Mouse (Mus musculus): ENCODE measurements around the gene Kntc1. TPM values are rescaled to one million over a fixed set of nuclear protein-coding genes. Genes with fewer than 3 reads are reported as not detected.

The Kntc1 gene
- polyA plus RNA-seq (2017; shearing (Covaris generic)) = 1.2 TPM

GRCm38 (mm10) chr5:123749065-123750064 lies at the start of gene Kntc1, which contains the start of gene Rsrc2:
Kntc1 (plus strand) TSS chr5:123749716.
Rsrc2 (minus strand) TSS chr5:123749414.

DNA sequence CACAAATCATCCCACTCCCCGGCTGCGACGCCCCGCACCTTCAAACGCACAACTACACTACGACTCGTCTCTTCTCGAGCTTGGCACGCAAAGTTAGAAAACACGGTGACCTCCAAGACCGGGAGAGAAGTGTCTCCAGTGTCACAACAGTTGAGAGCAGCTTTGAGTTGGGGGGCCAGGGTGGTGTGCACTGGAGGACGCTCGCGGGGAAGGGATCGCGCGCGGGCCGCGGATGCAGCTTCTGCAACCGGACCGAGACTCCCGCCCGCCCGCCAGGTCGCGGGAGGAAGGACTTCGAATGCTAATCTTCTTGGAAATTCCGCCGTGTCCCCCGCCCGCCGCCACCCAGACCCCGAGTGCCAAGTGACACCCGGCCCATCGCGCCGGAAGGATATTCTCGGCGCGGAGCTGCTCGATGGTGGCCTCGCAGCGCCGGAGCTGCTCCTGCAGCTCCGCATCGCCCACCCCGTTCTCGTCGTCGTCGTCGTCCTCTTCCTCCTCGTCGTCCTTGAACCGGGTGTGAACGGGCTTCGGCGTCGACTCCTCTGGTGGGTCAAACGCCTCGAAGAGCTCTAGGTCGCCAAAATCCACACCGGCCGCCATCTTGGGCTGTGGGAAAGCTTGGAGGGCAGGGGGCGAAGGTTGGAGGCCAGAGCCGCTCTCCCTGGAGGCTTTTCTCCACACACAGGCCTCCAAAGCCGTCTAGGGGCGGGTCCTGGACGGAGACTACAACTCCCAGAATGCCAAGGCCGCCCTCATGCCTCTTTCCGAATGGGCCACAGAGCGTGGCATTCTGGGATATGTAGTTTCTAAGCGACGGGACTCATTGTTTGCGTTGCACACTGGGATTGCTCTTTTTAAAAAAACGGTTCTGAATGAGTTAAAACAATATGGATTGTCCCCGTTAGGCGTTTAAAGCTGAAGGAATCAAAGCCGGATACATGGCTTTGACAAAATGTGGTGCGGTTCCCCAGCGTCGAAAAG lies 28.9 kb upstream of the Kntc1 start, which contains the start of gene Zcchc8:
TSS of gene Zcchc8 (minus strand) at position 773 of the 984 bp plus-strand sequence.

GRCm38 (mm10) chr5:123865365-123865764 lies 115.8 kb downstream of the Kntc1 start, which contains the start of gene Hcar2:
Hcar2 (minus strand) TSS chr5:123865499.

Other genes starting within 250 kb of the Kntc1 start
- 0.27 TPM for gene B3gnt4, start 239.3 kb upstream of the Kntc1 start, polyA plus RNA-seq (2017; shearing (Covaris generic))
- 94.6 TPM for gene Diablo, start 225.5 kb upstream of the Kntc1 start, polyA plus RNA-seq (2017; shearing (Covaris generic))
- not detected for gene Gm49027, start 224.2 kb upstream of the Kntc1 start, polyA plus RNA-seq (2017; shearing (Covaris generic))
- 45.0 TPM for gene Vps33a, start 176.7 kb upstream of the Kntc1 start, polyA plus RNA-seq (2017; shearing (Covaris generic))
- gene Clip1, start 65.1 kb upstream of the Kntc1 start, polyA plus RNA-seq (2017; shearing (Covaris generic)) = 196 TPM
- gene Zcchc8, start 28.6 kb upstream of the Kntc1 start, polyA plus RNA-seq (2017; shearing (Covaris generic)) = 75.6 TPM
- 290 TPM for gene Rsrc2, start 302 bp upstream of the Kntc1 start, polyA plus RNA-seq (2017; shearing (Covaris generic))
- not detected for gene Hcar2, start 115.8 kb downstream of the Kntc1 start, polyA plus RNA-seq (2017; shearing (Covaris generic))
- not detected for gene Hcar1, start 130.3 kb downstream of the Kntc1 start, polyA plus RNA-seq (2017; shearing (Covaris generic))
- 46.2 TPM for gene Denr, start 157.5 kb downstream of the Kntc1 start, polyA plus RNA-seq (2017; shearing (Covaris generic))
- 5.9 TPM for gene Gm43518, start 177.7 kb downstream of the Kntc1 start, polyA plus RNA-seq (2017; shearing (Covaris generic))
- gene Ccdc62, start 181.0 kb downstream of the Kntc1 start, polyA plus RNA-seq (2017; shearing (Covaris generic)) = 2.9 TPM
- 25.9 TPM for gene Hip1r, start 223.9 kb downstream of the Kntc1 start, polyA plus RNA-seq (2017; shearing (Covaris generic))

Measured in naive thymus-derived CD4-positive, alpha-beta T cell, adult 5 months (primary cell).